Mouse (Mus musculus): ENCODE results near the gene Gm20517. TPM values are rescaled to one million over a fixed set of nuclear protein-coding genes. Genes with fewer than 3 reads are reported as not detected.

The Gm20517 gene
- polyA plus RNA-seq, 1 experiment from 2014 or later: 2.2 TPM

GRCm38 (mm10) chr17:47669166-47669565 lies 57.8 kb downstream of the Gm20517 start:
- Histone ChIP-seq H3K4me2 (ENCODE audit: low read length) (no peak overlapping the region), H3K36me3 (ENCODE audit: control insufficient read depth, insufficient read depth, low read length) (no peaks in the 10 kb centered on the region), H3K9me3 (ENCODE audit: control insufficient read depth, low read length) (no peaks in the 10 kb centered on the region), H3K4me3 (ENCODE audit: control insufficient read depth in 1 of 2, insufficient read depth in 1 of 2, low read depth in 1 of 2, low read length in 2 of 2) (no peak overlapping the region), H3K9ac (ENCODE audit: low read length) (no peak overlapping the region), H3K27me3 (ENCODE audit: control insufficient read depth, insufficient read depth, low read length) (peaks cover 8% of the 10 kb centered on the region; the same call in 1 of the 2 replicates), H3K4me1 (ENCODE audit: control insufficient read depth in 2 of 2, insufficient read depth in 2 of 2, low read length in 2 of 2) (peaks cover 4 to 12% of the 10 kb centered on the region in 2 experiments; a peak in 3 of 4 replicates), H3K27ac (replicated peaks in 1 of 2; ENCODE audit: control insufficient read depth in 1 of 2, insufficient read depth in 1 of 2, low read depth in 2 of 2, low read length in 2 of 2) (no peak overlapping the region)
- WGBS: 73% methylated on average over 4 of the region's 4 CpGs
- no peak for ATAC-seq (ENCODE audit: insufficient number of reproducible peaks, insufficient read depth, low FRiP score, low read depth)

- H3K4me2 ChIP-seq (ENCODE audit: low read length): peak overlapping the region; percentile 76
- H3K4me3 ChIP-seq (ENCODE audit: control insufficient read depth in 1 of 2, insufficient read depth in 1 of 2, low read depth in 1 of 2, low read length in 2 of 2): peak overlapping the region; percentile 40 to 42
- H3K4me1 ChIP-seq (ENCODE audit: control insufficient read depth in 2 of 2, insufficient read depth in 2 of 2, low read length in 2 of 2): peaks cover 4 to 8% of the 10 kb centered on the region in 2 experiments; a peak in 2 of 4 replicates
- H3K9ac ChIP-seq (ENCODE audit: low read length): peak overlapping the region; percentile 69
- 16% methylated on average over 14 of the region's 14 CpGs for WGBS
- no peaks in the 10 kb centered on the region for H3K9me3 ChIP-seq (ENCODE audit: control insufficient read depth, low read length)
- no peak for ATAC-seq (ENCODE audit: insufficient number of reproducible peaks, insufficient read depth, low FRiP score, low read depth)
- H3K27ac ChIP-seq (replicated peaks in 1 of 2; ENCODE audit: control insufficient read depth in 1 of 2, insufficient read depth in 1 of 2, low read depth in 2 of 2, low read length in 2 of 2): no peak overlapping the region
- 0 out of 2 replicates have a peak, but pooled peaks cover 15% of the 10 kb centered on the region for H3K36me3 ChIP-seq (ENCODE audit: control insufficient read depth, insufficient read depth, low read length)
- peaks cover 8% of the 10 kb centered on the region; the same call in 1 of the 2 replicates for H3K27me3 ChIP-seq (ENCODE audit: control insufficient read depth, insufficient read depth, low read length)
Observed at GRCm38 (mm10) chr17:47671988-47672310, 60.6 kb downstream of the Gm20517 start.

- Histone ChIP-seq H3K4me3 (ENCODE audit: control insufficient read depth in 1 of 2, insufficient read depth in 1 of 2, low read depth in 1 of 2, low read length in 2 of 2) (peak overlapping the region; percentile 40 to 42), H3K9me3 (ENCODE audit: control insufficient read depth, low read length) (no peaks in the 10 kb centered on the region), H3K27me3 (ENCODE audit: control insufficient read depth, insufficient read depth, low read length) (peaks cover 8% of the 10 kb centered on the region; the same call in 1 of the 2 replicates), H3K4me1 (ENCODE audit: control insufficient read depth in 2 of 2, insufficient read depth in 2 of 2, low read length in 2 of 2) (peaks cover 4 to 8% of the 10 kb centered on the region in 2 experiments; a peak in 2 of 4 replicates), H3K36me3 (ENCODE audit: control insufficient read depth, insufficient read depth, low read length) (0 out of 2 replicates have a peak, but pooled peaks cover 18% of the 10 kb centered on the region), H3K27ac (replicated peaks in 1 of 2; ENCODE audit: control insufficient read depth in 1 of 2, insufficient read depth in 1 of 2, low read depth in 2 of 2, low read length in 2 of 2) (0 out of 4 replicates have a peak overlapping the region, but pooled peaks of 1 of the 2 experiments have one; percentile 14), H3K9ac (ENCODE audit: low read length) (peak overlapping the region; percentile 69), H3K4me2 (ENCODE audit: low read length) (peak overlapping the region; percentile 76)
- ATAC-seq (ENCODE audit: insufficient number of reproducible peaks, insufficient read depth, low FRiP score, low read depth): no peak
- 3% methylated on average over 65 of the region's 68 CpGs for WGBS
Observed at GRCm38 (mm10) chr17:47672311-47673111, 61.1 kb downstream of the Gm20517 start.

- no peak overlapping the region for H3K4me2 ChIP-seq (ENCODE audit: low read length)
- 18% methylated on average over 9 of the region's 9 CpGs for WGBS
Observed at GRCm38 (mm10) chr17:47676581-47676980, 65.2 kb downstream of the Gm20517 start.

GRCm38 (mm10) chr17:47678238-47678637 lies 66.8 kb downstream of the Gm20517 start:
- Histone ChIP-seq H3K27ac (replicated peaks in 1 of 2; ENCODE audit: control insufficient read depth in 1 of 2, insufficient read depth in 1 of 2, low read depth in 2 of 2, low read length in 2 of 2) (no peak overlapping the region), H3K4me2 (ENCODE audit: low read length) (no peak overlapping the region), H3K4me3 (ENCODE audit: control insufficient read depth in 1 of 2, insufficient read depth in 1 of 2, low read depth in 1 of 2, low read length in 2 of 2) (no peak overlapping the region), H3K36me3 (ENCODE audit: control insufficient read depth, insufficient read depth, low read length) (peaks cover 71% of the 10 kb centered on the region), H3K4me1 (ENCODE audit: control insufficient read depth in 2 of 2, insufficient read depth in 2 of 2, low read length in 2 of 2) (no peaks in the 10 kb centered on the region), H3K9me3 (ENCODE audit: control insufficient read depth, low read length) (no peaks in the 10 kb centered on the region), H3K9ac (ENCODE audit: low read length) (no peak overlapping the region), H3K27me3 (ENCODE audit: control insufficient read depth, insufficient read depth, low read length) (no peaks in the 10 kb centered on the region)
- 92% methylated on average over 5 of the region's 5 CpGs for WGBS
- ATAC-seq (ENCODE audit: insufficient number of reproducible peaks, insufficient read depth, low FRiP score, low read depth): no peak

More at GRCm38 (mm10) chr17:47676581-47676980, 65.2 kb downstream of the Gm20517 start:
- Histone ChIP-seq H3K9me3 (ENCODE audit: control insufficient read depth, low read length) (no peaks in the 10 kb centered on the region), H3K36me3 (ENCODE audit: control insufficient read depth, insufficient read depth, low read length) (peaks cover 55% of the 10 kb centered on the region), H3K9ac (ENCODE audit: low read length) (no peak overlapping the region), H3K4me1 (ENCODE audit: control insufficient read depth in 2 of 2, insufficient read depth in 2 of 2, low read length in 2 of 2) (peaks cover 4 to 8% of the 10 kb centered on the region in 2 experiments; a peak in 2 of 4 replicates), H3K27me3 (ENCODE audit: control insufficient read depth, insufficient read depth, low read length) (no peaks in the 10 kb centered on the region), H3K4me3 (ENCODE audit: control insufficient read depth in 1 of 2, insufficient read depth in 1 of 2, low read depth in 1 of 2, low read length in 2 of 2) (no peak overlapping the region), H3K27ac (replicated peaks in 1 of 2; ENCODE audit: control insufficient read depth in 1 of 2, insufficient read depth in 1 of 2, low read depth in 2 of 2, low read length in 2 of 2) (no peak overlapping the region)
- ATAC-seq (ENCODE audit: insufficient number of reproducible peaks, insufficient read depth, low FRiP score, low read depth): no peak

- H3K4me1 ChIP-seq (ENCODE audit: control insufficient read depth in 2 of 2, insufficient read depth in 2 of 2, low read length in 2 of 2): no peaks in the 10 kb centered on the region
- H3K9me3 ChIP-seq (ENCODE audit: control insufficient read depth, low read length): no peaks in the 10 kb centered on the region
- no peak overlapping the region for H3K4me2 ChIP-seq (ENCODE audit: low read length)
- H3K9ac ChIP-seq (ENCODE audit: low read length): no peak overlapping the region
- no peak for ATAC-seq (ENCODE audit: insufficient number of reproducible peaks, insufficient read depth, low FRiP score, low read depth)
- H3K27ac ChIP-seq (replicated peaks in 1 of 2; ENCODE audit: control insufficient read depth in 1 of 2, insufficient read depth in 1 of 2, low read depth in 2 of 2, low read length in 2 of 2): no peak overlapping the region
- no peak overlapping the region for H3K4me3 ChIP-seq (ENCODE audit: control insufficient read depth in 1 of 2, insufficient read depth in 1 of 2, low read depth in 1 of 2, low read length in 2 of 2)
- 85% methylated on average over 5 of the region's 5 CpGs for WGBS
- peaks cover 75% of the 10 kb centered on the region for H3K36me3 ChIP-seq (ENCODE audit: control insufficient read depth, insufficient read depth, low read length)
- H3K27me3 ChIP-seq (ENCODE audit: control insufficient read depth, insufficient read depth, low read length): no peaks in the 10 kb centered on the region
Observed at GRCm38 (mm10) chr17:47678702-47679101, 67.3 kb downstream of the Gm20517 start.

GRCm38 (mm10) chr17:47682836-47683235 lies 71.4 kb downstream of the Gm20517 start:
- WGBS: 83% methylated on average over 4 of the region's 4 CpGs
- H3K9me3 ChIP-seq (ENCODE audit: control insufficient read depth, low read length): no peaks in the 10 kb centered on the region
- no peaks in the 10 kb centered on the region for H3K27me3 ChIP-seq (ENCODE audit: control insufficient read depth, insufficient read depth, low read length)
- H3K27ac ChIP-seq (replicated peaks in 1 of 2; ENCODE audit: control insufficient read depth in 1 of 2, insufficient read depth in 1 of 2, low read depth in 2 of 2, low read length in 2 of 2): no peak overlapping the region
- peaks cover 4 to 8% of the 10 kb centered on the region in 2 experiments; a peak in 2 of 4 replicates for H3K4me1 ChIP-seq (ENCODE audit: control insufficient read depth in 2 of 2, insufficient read depth in 2 of 2, low read length in 2 of 2)
- no peak overlapping the region for H3K4me3 ChIP-seq (ENCODE audit: control insufficient read depth in 1 of 2, insufficient read depth in 1 of 2, low read depth in 1 of 2, low read length in 2 of 2)
- peaks cover 86% of the 10 kb centered on the region for H3K36me3 ChIP-seq (ENCODE audit: control insufficient read depth, insufficient read depth, low read length)
- H3K9ac ChIP-seq (ENCODE audit: low read length): no peak overlapping the region
- no peak for ATAC-seq (ENCODE audit: insufficient number of reproducible peaks, insufficient read depth, low FRiP score, low read depth)
- no peak overlapping the region for H3K4me2 ChIP-seq (ENCODE audit: low read length)

All from heart, embryonic 14.5 days (tissue).